Mouse (Mus musculus) thymus, adult 2 months (tissue): ENCODE data around the gene Fto.

Source experiments
- CTCF ChIP-seq: fragments of 200-500 bp; IDR thresholded peaks from 2 replicates; pipeline ENCODE4 v1.5.1; 2012; ENCODE audit warnings: mild to moderate bottlenecking, control low read depth, low read length, moderate library complexity, borderline replicate concordance; ENCODE audit not compliant: control insufficient read depth, poor library complexity, insufficient read depth; ENCODE audit errors: extremely low read depth
- POLR2A ChIP-seq: fragments of 200-500 bp; IDR thresholded peaks from 2 replicates; pipeline ENCODE4 v1.6.1; 2012; ENCODE audit warnings: mild to moderate bottlenecking, low read length, control low read depth, moderate library complexity; ENCODE audit not compliant: control insufficient read depth, poor library complexity, insufficient read depth; ENCODE audit errors: extremely low read depth

DNA sequence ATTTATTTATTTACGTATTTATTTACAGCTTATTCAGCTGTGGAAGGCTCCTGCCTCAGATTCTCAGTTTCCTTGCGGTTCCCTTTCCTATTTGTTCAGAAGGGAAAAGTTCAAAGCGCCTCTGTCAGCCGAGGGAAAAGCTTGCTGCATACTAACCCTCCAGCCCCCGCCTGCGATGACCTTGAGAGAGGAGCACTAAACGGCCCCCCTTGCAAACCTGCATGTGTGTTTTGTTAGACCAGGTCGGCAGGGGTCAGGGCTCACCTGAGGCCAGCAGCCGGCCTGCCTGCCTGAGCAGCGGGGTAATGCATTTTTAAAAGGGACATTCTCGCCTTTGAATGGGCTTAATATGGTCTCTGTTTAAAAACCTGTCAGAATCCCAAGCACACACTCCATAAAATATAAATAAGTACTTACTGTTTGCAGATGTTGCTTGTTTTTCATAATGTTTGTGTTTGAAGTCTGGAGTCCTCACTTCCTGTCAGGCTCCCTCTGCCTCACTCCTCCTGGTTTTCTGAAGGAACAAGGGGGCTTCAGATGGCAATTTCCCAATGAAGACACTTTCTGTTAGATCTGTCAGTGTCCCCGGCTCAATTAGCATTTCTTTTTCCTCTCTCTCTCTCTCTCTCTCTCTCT lies 400.5 kb downstream of the Fto start:
- TF ChIP-seq CTCF (no peak), POLR2A (no peak)
